Mouse (Mus musculus): ENCODE measurements around the gene Pdzd2. TPM values are rescaled to one million over a fixed set of nuclear protein-coding genes. Genes with fewer than 3 reads are reported as not detected.

Pdzd2 gene
- polyA plus RNA-seq, 1 experiment = 20.0 TPM

- no peak for DNase-seq (ENCODE audit: low spot score)
Observed at GRCm38 (mm10) chr15:12732613-12733012, 7.1 kb downstream of the Pdzd2 start.

GRCm38 (mm10) chr15:12728381-12728780, 11.3 kb downstream of the Pdzd2 start:
- no peak for DNase-seq (ENCODE audit: low spot score)

GRCm38 (mm10) chr15:12725256-12725655, 14.5 kb downstream of the Pdzd2 start:
- DNase-seq (ENCODE audit: low spot score) = no peak

DNA sequence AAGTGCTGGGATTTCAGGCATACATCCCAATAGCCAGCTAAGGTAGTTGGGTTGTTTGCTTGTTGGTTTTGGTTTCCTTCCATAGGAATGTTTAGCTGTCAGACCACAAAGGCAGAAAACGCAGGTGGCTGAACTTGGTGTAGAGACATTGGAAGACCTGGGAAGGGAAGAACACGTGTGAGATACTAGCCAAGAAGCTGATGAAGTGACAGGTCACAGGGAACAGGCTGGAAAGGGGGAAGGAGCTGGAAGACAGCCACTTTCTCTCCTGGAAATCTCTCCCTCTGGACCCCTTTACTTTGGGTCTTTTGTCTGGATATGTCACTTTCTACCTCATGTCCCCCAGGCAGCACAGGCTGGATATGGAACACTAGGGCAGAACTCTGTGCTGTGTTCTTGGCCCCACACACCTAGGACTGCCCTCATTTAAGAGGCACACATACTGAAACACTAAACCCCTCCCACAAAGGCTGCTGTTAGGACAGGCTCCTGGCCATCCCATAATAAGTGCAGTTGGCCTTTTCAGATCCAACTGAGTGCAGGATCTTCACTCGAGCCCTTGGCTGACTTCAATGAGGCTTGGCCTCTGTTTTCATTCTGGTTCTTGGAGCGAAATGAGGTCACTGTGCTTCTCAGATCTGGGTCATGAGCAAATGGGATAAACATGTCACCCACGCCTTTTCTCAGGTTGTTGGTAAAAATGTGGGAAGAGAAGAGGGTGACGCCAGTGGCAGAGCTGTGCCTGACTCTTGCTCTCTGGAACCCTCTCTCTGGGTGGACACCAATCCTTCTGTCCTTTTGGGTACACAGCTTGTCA, 17.8 kb downstream of the Pdzd2 start:
- no peak for DNase-seq (ENCODE audit: low spot score)

DNA sequence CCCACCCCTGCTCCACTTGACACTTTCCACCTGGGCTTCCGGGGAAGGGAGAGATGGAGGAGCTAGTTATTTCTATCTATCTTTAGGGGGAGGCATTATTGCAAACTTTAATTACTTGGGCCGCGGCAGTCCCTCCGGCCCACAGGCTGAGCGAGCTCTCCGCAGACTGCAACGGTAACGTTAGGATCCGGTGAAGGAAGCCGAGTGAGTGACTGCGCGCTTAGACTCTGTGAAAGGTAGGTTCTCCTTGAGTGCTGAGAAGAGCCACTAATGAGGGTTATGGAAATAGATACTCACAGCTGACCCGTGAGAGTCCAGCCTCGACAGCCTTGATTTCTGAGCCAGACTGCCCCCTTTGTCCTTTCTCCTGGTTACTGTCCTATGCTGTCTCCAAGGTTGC, 20.9 kb downstream of the Pdzd2 start:
- DNase-seq (ENCODE audit: low spot score) = no peak

GRCm38 (mm10) chr15:12717410-12717809, 22.3 kb downstream of the Pdzd2 start:
- no peak for DNase-seq (ENCODE audit: low spot score)

- DNase-seq (ENCODE audit: low spot score) = no peak
Observed at GRCm38 (mm10) chr15:12716881-12717280, 22.8 kb downstream of the Pdzd2 start.

DNA sequence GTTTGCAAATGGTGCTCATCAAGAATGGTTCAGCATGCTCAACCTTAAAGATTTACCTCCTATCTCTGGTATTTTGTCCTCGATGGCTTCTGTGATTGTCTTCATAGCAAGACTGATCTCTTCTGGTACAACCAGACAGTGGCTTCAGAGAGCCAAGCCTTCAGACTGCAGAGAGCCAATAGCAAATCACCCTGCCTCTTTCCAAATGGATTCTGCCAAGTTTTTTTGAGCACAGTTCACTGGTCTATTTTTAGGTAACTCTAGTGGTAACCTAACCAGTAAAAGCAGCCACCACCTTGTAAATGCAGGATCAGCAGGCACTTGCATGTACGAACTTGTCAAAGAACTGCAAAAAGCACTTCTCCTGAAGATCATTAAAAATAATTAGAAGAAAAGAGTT, 25.4 kb downstream of the Pdzd2 start:
- no peak for DNase-seq (ENCODE audit: low spot score)

DNA sequence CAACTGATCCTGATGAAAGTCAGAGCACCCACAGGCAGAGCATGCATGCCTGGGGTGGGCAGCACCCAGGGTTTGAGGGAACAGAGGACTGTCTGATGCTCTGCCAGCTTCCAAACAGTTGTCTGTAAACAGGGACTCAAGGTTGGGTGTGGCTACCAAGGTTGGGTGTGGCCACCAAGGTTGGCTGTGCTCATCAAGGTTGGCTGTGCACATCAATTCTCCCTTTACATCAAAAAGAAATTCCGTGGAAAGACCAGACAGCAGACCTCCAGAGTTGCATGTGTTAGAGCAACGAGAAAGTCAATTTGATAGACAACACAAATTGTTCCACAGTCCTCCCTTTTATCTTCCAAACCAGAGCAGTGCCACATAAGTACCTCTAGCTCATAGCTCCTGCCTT, 26.5 kb downstream of the Pdzd2 start:
- no peak for DNase-seq (ENCODE audit: low spot score)

GRCm38 (mm10) chr15:12710036-12710435, 29.7 kb downstream of the Pdzd2 start:
- DNase-seq (ENCODE audit: low spot score) = no peak

GRCm38 (mm10) chr15:12708297-12708696, 31.4 kb downstream of the Pdzd2 start:
- DNase-seq (ENCODE audit: low spot score) = no peak

DNA sequence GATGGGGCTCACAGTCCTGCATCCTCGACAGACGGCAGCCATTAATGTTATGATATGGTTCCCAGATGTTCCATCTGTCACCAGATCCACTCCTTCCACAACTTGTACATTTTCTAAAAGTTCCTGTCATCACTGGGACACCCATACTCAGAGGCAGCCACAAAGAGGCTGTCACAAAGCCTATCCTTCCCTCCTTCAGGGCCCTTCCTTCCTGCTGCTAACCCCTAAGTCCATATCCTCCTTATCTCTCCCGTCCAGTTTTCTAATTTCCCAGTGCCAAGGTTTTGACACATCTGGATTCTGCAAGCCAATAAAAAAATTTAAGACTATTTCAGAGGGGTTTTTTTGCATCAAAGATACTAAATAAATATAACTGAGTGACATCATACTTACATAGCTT, 32.8 kb downstream of the Pdzd2 start:
- no peak for DNase-seq (ENCODE audit: low spot score)

DNA sequence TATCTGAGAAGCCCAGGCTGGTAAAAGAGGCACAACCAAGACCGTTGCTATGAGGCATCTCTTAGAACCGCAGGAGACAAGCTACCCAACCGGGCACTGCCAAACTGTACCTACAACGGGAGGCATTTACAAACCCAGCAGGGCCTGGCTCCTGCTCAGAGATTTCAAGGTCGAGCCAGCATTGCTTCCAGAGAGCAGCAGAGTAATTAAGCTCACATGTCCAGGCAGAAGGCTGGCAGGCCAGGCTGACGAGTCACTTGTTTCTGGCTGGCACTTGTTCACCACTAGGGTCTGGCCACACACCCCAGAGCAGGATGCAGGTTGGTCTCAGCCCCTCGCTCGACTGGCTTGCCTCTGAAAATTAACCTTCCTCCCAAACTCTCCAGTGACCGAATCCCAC, 39.4 kb downstream of the Pdzd2 start:
- DNase-seq (ENCODE audit: low spot score) = no peak

- no peak for DNase-seq (ENCODE audit: low spot score)
Observed at GRCm38 (mm10) chr15:12697741-12698140, 42.0 kb downstream of the Pdzd2 start.

GRCm38 (mm10) chr15:12696889-12697288, 42.8 kb downstream of the Pdzd2 start:
- no peak for DNase-seq (ENCODE audit: low spot score)

GRCm38 (mm10) chr15:12689716-12690381, 49.9 kb downstream of the Pdzd2 start:
- DNase-seq (ENCODE audit: low spot score) = no peak

- DNase-seq (ENCODE audit: low spot score) = no peak
Observed at GRCm38 (mm10) chr15:12682549-12682948, 57.2 kb downstream of the Pdzd2 start.

GRCm38 (mm10) chr15:12681891-12682290, 57.8 kb downstream of the Pdzd2 start:
- no peak for DNase-seq (ENCODE audit: low spot score)

DNA sequence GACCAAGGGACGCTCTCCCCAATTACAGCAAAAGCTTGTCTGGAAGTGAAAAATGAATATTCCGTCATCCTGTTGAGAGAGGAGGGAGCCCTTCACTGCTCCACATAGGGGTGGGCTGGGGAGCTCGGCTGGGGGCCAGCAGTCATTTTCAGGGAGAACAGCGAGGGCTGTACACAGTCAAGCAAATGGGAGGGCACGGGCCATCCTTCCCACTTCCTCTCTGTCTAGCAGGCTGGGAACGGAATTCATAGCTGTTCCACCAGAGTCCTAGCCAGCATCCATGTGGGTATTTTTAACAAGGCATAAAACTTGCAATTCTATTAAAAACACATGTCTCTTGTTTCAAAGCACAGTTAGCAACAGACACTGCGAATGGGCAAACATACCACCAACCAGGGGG, 59.0 kb downstream of the Pdzd2 start:
- no peak for DNase-seq (ENCODE audit: low spot score)

DNA sequence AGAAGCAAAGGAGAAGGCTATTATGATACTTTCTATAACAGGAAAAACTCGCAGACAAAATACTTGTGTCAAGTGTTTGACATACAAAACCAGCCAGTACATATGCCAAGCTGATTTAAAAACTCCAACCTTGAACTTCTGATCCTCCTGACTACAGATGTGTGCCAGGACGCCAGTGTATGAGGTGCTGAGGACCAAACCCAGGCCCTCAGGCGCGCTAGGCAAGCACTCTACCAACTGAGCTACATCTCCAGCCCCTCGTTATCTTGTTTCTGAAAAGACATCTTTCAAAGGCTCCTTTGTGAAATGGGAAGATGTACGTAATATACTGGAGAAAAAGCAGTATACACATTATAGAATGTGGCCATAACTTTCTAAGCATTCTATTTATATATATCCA, 59.7 kb downstream of the Pdzd2 start:
- DNase-seq (ENCODE audit: low spot score) = no peak

DNA sequence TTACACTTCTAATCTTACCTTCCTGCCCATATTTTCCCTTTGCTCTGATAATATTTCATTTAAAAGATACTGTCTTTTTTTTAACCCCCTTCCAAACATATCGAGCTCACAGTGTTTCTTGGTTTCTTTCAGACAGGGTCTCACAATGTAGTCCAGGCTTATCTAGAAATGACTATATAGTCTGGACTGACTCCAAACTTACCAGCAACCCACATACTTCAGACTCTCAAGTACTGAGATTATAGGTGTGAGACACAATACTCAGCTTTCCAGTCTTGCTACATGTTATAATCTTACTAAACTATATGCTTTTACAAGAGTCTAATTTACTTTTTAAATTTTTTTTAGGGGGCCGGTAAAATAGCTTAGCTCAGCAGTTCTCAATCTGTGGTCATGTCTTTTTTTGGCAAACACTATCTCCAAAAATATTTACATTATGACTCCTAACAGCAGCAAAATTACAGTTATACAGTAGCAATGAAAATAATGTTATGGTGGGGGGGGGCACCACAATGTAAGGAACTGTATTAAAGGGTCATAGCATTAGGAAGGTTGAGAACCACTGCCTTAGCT, 61.1 kb downstream of the Pdzd2 start:
- no peak for DNase-seq (ENCODE audit: low spot score)

GRCm38 (mm10) chr15:12675366-12675765, 64.4 kb downstream of the Pdzd2 start:
- no peak for DNase-seq (ENCODE audit: low spot score)

DNA sequence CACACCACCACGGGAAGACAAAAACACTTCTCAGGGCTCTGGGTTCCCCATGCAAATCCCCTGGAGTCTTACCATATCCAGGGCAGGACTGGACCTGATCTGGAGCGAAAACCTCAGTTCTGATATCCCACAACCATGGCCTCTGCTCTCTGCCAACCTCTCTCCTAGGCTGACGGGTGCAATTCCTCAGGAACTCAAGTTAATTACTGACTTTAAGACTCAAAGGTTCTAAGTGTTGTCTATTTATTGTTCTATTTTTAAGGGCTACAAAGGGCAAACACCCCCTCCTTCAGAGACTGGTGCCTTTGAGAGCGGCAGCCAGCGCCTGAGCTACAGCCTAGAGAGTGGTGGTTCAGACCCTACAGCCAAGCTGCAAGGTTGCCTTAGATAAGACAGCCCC, 65.7 kb downstream of the Pdzd2 start:
- DNase-seq (ENCODE audit: low spot score) = no peak
